Mouse (Mus musculus): ENCODE measurements at regions not wholly inside any gene's neighbourhood (a gene's known extent, or its start where the extent isn't known, plus 50 kb on each side); places are given as distances from the start of the nearest gene placed in this dataset.

GRCm38 (mm10) chr13:114603341-114603740, 144.6 kb upstream of the Fst start:
- TF ChIP-seq CTCF (IDR thresholded peaks at IDR 0.05) (no peak), EP300 (IDR thresholded peaks at IDR 0.05) (no peak)

Data from lung, postnatal 0 days (tissue).